In genomic region chr2:118586013-118586412, GRCm38 (mm10) we compare ENCODE assay signal across 19 mouse cellular contexts. TPM values are rescaled to one million over a fixed set of nuclear protein-coding genes. Genes with fewer than 3 reads are reported as not detected.
A peak's percentile ranks its signal among the peaks of the same experiment; 100 is the strongest.
DNase-seq lines count a peak whose midpoint lies in the region; ATAC-seq and TF ChIP-seq lines count a peak whose summit lies in the region.
"Had no signal": no experiment of that assay in that cellular context is flagged by ENCODE, and none has a peak within 500 bp of the region (broad histone marks: within the 10 kb centered on the region; RNA-seq: fewer than 3 reads in every experiment).

No protein-coding gene starts in this region.

- H3K27me3 ChIP-seq in kidney, embryonic 16.5 days (ENCODE audit: insufficient read depth, low read length), result no peaks in the 10 kb centered on the region
- no peaks in the 10 kb centered on the region for H3K27me3 ChIP-seq in kidney, adult 2 months (replicated peaks; ENCODE audit: control insufficient read depth, insufficient read depth, low read length)
- no peaks in the 10 kb centered on the region for H3K27me3 ChIP-seq in intestine, embryonic 15.5 days (replicated peaks)
- H3K27me3 ChIP-seq in lung, embryonic 16.5 days (ENCODE audit: control insufficient read depth, insufficient read depth, low read depth, low read length), result no peaks in the 10 kb centered on the region
- H3K27me3 ChIP-seq in stomach, embryonic 15.5 days (replicated peaks), result no peaks in the 10 kb centered on the region
- no peaks in the 10 kb centered on the region for H3K27me3 ChIP-seq in midbrain, embryonic 11.5 days (ENCODE audit: control insufficient read depth, insufficient read depth, low read length)
- H3K27me3 ChIP-seq: embryonic facial prominence, embryonic 15.5 days; heart, embryonic 15.5 days; midbrain, embryonic 13.5 days had no signal

- no peak for DNase-seq in kidney, adult 2 months
- DNase-seq in spleen, postnatal 4 days (ENCODE audit: low spot score in 2 of 2), result no peak
- no peak for DNase-seq in midbrain, embryonic 11.5 days (ENCODE audit: low spot score, missing footprints)
- DNase-seq: adrenal gland, postnatal 36 days; cerebellum, adult 8-10 months; gastrocnemius, adult 2 months; right cerebral cortex, adult 18-20 months; thymus, postnatal 25 days had no signal

- H3K4me2 ChIP-seq in kidney, embryonic 16.5 days (replicated peaks; ENCODE audit: low read depth, low read length), result no peak overlapping the region
- no peak overlapping the region; the same call in 1 of the 2 replicates for H3K4me2 ChIP-seq in intestine, embryonic 15.5 days (replicated peaks)
- H3K4me2 ChIP-seq in lung, embryonic 16.5 days (ENCODE audit: low read depth, low read length), result 0 out of 2 replicates have a peak overlapping the region, but pooled peaks have one; percentile 11
- H3K4me2 ChIP-seq in stomach, embryonic 15.5 days, result no peak overlapping the region
- no peak overlapping the region for H3K4me2 ChIP-seq in midbrain, embryonic 11.5 days
- H3K4me2 ChIP-seq: embryonic facial prominence, embryonic 15.5 days; heart, embryonic 15.5 days; liver, embryonic 11.5 days; midbrain, embryonic 13.5 days had no signal

- no peak for TF ChIP-seq CTCF in kidney, adult 2 months (conservative IDR thresholded peaks at IDR 0.05; ENCODE audit: insufficient read depth, insufficient read length, low read depth, low read length)

- H3K9ac ChIP-seq in kidney, embryonic 16.5 days (replicated peaks; ENCODE audit: low read length), result no peak overlapping the region
- no peak overlapping the region for H3K9ac ChIP-seq in intestine, embryonic 15.5 days
- H3K9ac ChIP-seq in lung, embryonic 16.5 days (ENCODE audit: low read length), result no peak overlapping the region
- H3K9ac ChIP-seq in stomach, embryonic 15.5 days, result no peak overlapping the region
- no peak overlapping the region for H3K9ac ChIP-seq in midbrain, embryonic 11.5 days (ENCODE audit: low read length)
- H3K9ac ChIP-seq: embryonic facial prominence, embryonic 15.5 days; heart, embryonic 15.5 days; midbrain, embryonic 13.5 days had no signal

- no peaks in the 10 kb centered on the region for H3K36me3 ChIP-seq in kidney, embryonic 16.5 days (ENCODE audit: insufficient read depth, low read length)
- H3K36me3 ChIP-seq in kidney, adult 2 months (ENCODE audit: control insufficient read depth, insufficient read depth, low read length), result no peaks in the 10 kb centered on the region
- no peaks in the 10 kb centered on the region for H3K36me3 ChIP-seq in intestine, embryonic 15.5 days
- H3K36me3 ChIP-seq in lung, embryonic 16.5 days (ENCODE audit: control insufficient read depth, insufficient read depth, low read length), result no peaks in the 10 kb centered on the region
- H3K36me3 ChIP-seq in stomach, embryonic 15.5 days, result no peaks in the 10 kb centered on the region
- H3K36me3 ChIP-seq in midbrain, embryonic 11.5 days (ENCODE audit: control insufficient read depth, insufficient read depth, low read length), result no peaks in the 10 kb centered on the region
- H3K36me3 ChIP-seq: embryonic facial prominence, embryonic 15.5 days; forebrain, embryonic 10.5 days; heart, embryonic 15.5 days; limb, embryonic 10.5 days; midbrain, embryonic 13.5 days had no signal

- TF ChIP-seq POLR2A in kidney, adult 2 months (IDR thresholded peaks at IDR 0.05; ENCODE audit: low read depth, low read length), result no peak

- H3K4me3 ChIP-seq in kidney, embryonic 16.5 days (ENCODE audit: low read length), result no peak overlapping the region
- no peak overlapping the region for H3K4me3 ChIP-seq in kidney, adult 2 months (ENCODE audit: insufficient read depth, low read depth, low read length)
- no peak overlapping the region for H3K4me3 ChIP-seq in intestine, embryonic 15.5 days (replicated peaks)
- H3K4me3 ChIP-seq in lung, embryonic 16.5 days (ENCODE audit: low read length), result no peak overlapping the region
- H3K4me3 ChIP-seq in stomach, embryonic 15.5 days (replicated peaks), result no peak overlapping the region
- no peak overlapping the region for H3K4me3 ChIP-seq in midbrain, embryonic 11.5 days (ENCODE audit: low read depth, low read length)
- H3K4me3 ChIP-seq: embryonic facial prominence, embryonic 15.5 days; forebrain, embryonic 10.5 days; gastrocnemius, adult 2 months; heart, embryonic 15.5 days; limb, embryonic 10.5 days; midbrain, embryonic 13.5 days had no signal

- no peaks in the 10 kb centered on the region for H3K9me3 ChIP-seq in kidney, embryonic 16.5 days (ENCODE audit: low read length)
- no peaks in the 10 kb centered on the region for H3K9me3 ChIP-seq in intestine, embryonic 15.5 days
- no peaks in the 10 kb centered on the region for H3K9me3 ChIP-seq in lung, embryonic 16.5 days (ENCODE audit: control insufficient read depth, low read length)
- H3K9me3 ChIP-seq in stomach, embryonic 15.5 days, result no peaks in the 10 kb centered on the region
- H3K9me3 ChIP-seq in midbrain, embryonic 11.5 days (ENCODE audit: control insufficient read depth, low read length), result no peaks in the 10 kb centered on the region
- H3K9me3 ChIP-seq: embryonic facial prominence, embryonic 15.5 days; forebrain, embryonic 10.5 days; heart, embryonic 15.5 days; limb, embryonic 10.5 days; midbrain, embryonic 13.5 days had no signal

- ATAC-seq in kidney, embryonic 16.5 days (ENCODE audit: low FRiP score, low TSS enrichment), result 0 out of 2 replicates have a peak, but pooled peaks have one; percentile 9
- ATAC-seq in intestine, embryonic 15.5 days, result peak; percentile 80
- ATAC-seq in lung, embryonic 16.5 days (ENCODE audit: low read depth), result peak; percentile 89
- ATAC-seq in stomach, embryonic 15.5 days (ENCODE audit: insufficient read depth, low FRiP score, low read depth), result peak; percentile 72
- ATAC-seq in midbrain, embryonic 11.5 days (ENCODE audit: low FRiP score), result no peak
- ATAC-seq in activated CD4-positive, CD25-positive, alpha-beta regulatory T cell, adult 4 months, result no peak
- ATAC-seq: midbrain, embryonic 13.5 days had no signal

- H3K4me1 ChIP-seq in kidney, embryonic 16.5 days (ENCODE audit: insufficient read depth, low read length), result no peaks in the 10 kb centered on the region
- H3K4me1 ChIP-seq in kidney, adult 2 months (ENCODE audit: control insufficient read depth, insufficient read depth, low read length), result no peaks in the 10 kb centered on the region
- 0 out of 2 replicates have a peak, but pooled peaks cover 7% of the 10 kb centered on the region for H3K4me1 ChIP-seq in intestine, embryonic 15.5 days (replicated peaks)
- peaks cover 4% of the 10 kb centered on the region for H3K4me1 ChIP-seq in lung, embryonic 16.5 days (replicated peaks; ENCODE audit: control insufficient read depth, insufficient read depth, low read length)
- H3K4me1 ChIP-seq in stomach, embryonic 15.5 days, result 0 out of 2 replicates have a peak, but pooled peaks cover 4% of the 10 kb centered on the region
- H3K4me1 ChIP-seq in midbrain, embryonic 11.5 days (ENCODE audit: control insufficient read depth, insufficient read depth, low read length), result no peaks in the 10 kb centered on the region
- H3K4me1 ChIP-seq: embryonic facial prominence, embryonic 15.5 days; forebrain, embryonic 10.5 days; heart, embryonic 15.5 days; limb, embryonic 10.5 days; midbrain, embryonic 13.5 days had no signal

- WGBS in kidney, embryonic 16.5 days, result 19% methylated on average over 5 of the region's 5 CpGs
- 51% methylated on average over 5 of the region's 5 CpGs for WGBS in kidney, adult 2 months
- WGBS in intestine, embryonic 15.5 days, result 31% methylated on average over 5 of the region's 5 CpGs
- 21% methylated on average over 5 of the region's 5 CpGs for WGBS in lung, embryonic 16.5 days
- 32% methylated on average over 5 of the region's 5 CpGs for WGBS in stomach, embryonic 15.5 days
- WGBS in midbrain, embryonic 11.5 days, result 78% methylated on average over 5 of the region's 5 CpGs

- no peak overlapping the region for H3K27ac ChIP-seq in kidney, embryonic 16.5 days (ENCODE audit: low read length)
- no peak overlapping the region for H3K27ac ChIP-seq in kidney, adult 2 months (ENCODE audit: insufficient read depth, low read depth, low read length)
- no peak overlapping the region for H3K27ac ChIP-seq in intestine, embryonic 15.5 days
- peak overlapping the region; percentile 18; the same call in 1 of the 2 replicates for H3K27ac ChIP-seq in lung, embryonic 16.5 days (ENCODE audit: low read length)
- no peak overlapping the region for H3K27ac ChIP-seq in stomach, embryonic 15.5 days
- H3K27ac ChIP-seq in midbrain, embryonic 11.5 days (ENCODE audit: low read depth, low read length), result no peak overlapping the region
- H3K27ac ChIP-seq: embryonic facial prominence, embryonic 15.5 days; forebrain, embryonic 10.5 days; gastrocnemius, adult 2 months; heart, embryonic 15.5 days; limb, embryonic 10.5 days; midbrain, embryonic 13.5 days had no signal

RNA-seq across cellular contexts. Expression of gene Bub1b, which starts 12.0 kb away (rescaled TPM):
- 102 and 112 TPM in 2 replicates for polyA plus RNA-seq in kidney, embryonic 16.5 days (2015; fragmentation: Nextera tagmentation; extraction: Ambion mirVana)
- 0.68 and 0.72 TPM in 2 replicates for polyA plus RNA-seq in kidney, adult 2 months (2012; rRNA removed)
- 67.9 and 71.5 TPM in 2 replicates for polyA plus RNA-seq in intestine, embryonic 15.5 days (2015; fragmentation: Nextera tagmentation; extraction: Ambion mirVana)
- polyA plus RNA-seq in lung, embryonic 16.5 days (2015; fragmentation: Nextera tagmentation; extraction: Ambion mirVana), result 105 and 106 TPM in 2 replicates
- polyA plus RNA-seq in stomach, embryonic 15.5 days (2015; fragmentation: Nextera tagmentation; extraction: Ambion mirVana), result 66.9 and 72.0 TPM in 2 replicates
- polyA plus RNA-seq in midbrain, embryonic 11.5 days (2014; fragmentation: Nextera tagmentation; extraction: Ambion mirVana), result 115 and 122 TPM in 2 replicates
- 10 to 100 TPM; 11.4 to 18.8 TPM for polyA plus RNA-seq in activated CD4-positive, CD25-positive, alpha-beta regulatory T cell, adult 4 months (2017; shearing (Covaris generic))

RNA-seq across cellular contexts. Expression of gene Bmf, which starts 36.5 kb away (rescaled TPM):
- 7.6 and 9.9 TPM in 2 replicates for polyA plus RNA-seq in kidney, embryonic 16.5 days (2015; fragmentation: Nextera tagmentation; extraction: Ambion mirVana)
- polyA plus RNA-seq in kidney, adult 2 months (2012; rRNA removed), result 9.1 and 10.5 TPM in 2 replicates
- 2.8 and 3.0 TPM in 2 replicates for polyA plus RNA-seq in intestine, embryonic 15.5 days (2015; fragmentation: Nextera tagmentation; extraction: Ambion mirVana)
- 4.7 and 6.7 TPM in 2 replicates for polyA plus RNA-seq in lung, embryonic 16.5 days (2015; fragmentation: Nextera tagmentation; extraction: Ambion mirVana)
- 3.6 and 5.2 TPM in 2 replicates for polyA plus RNA-seq in stomach, embryonic 15.5 days (2015; fragmentation: Nextera tagmentation; extraction: Ambion mirVana)
- 1.8 and 2.8 TPM in 2 replicates for polyA plus RNA-seq in midbrain, embryonic 11.5 days (2014; fragmentation: Nextera tagmentation; extraction: Ambion mirVana)
- polyA plus RNA-seq in activated CD4-positive, CD25-positive, alpha-beta regulatory T cell, adult 4 months (2017; shearing (Covaris generic)), result under 1 TPM; 0.18 to 0.19 TPM

Comparison
In these comparisons a context has a peak if more than half of its experiments do, and no peak if none do; other contexts are left out.
1. ATAC-seq: peak in kidney, embryonic 16.5 days (single experiment), intestine, embryonic 15.5 days (single experiment), lung, embryonic 16.5 days (single experiment) and stomach, embryonic 15.5 days (single experiment); none in midbrain, embryonic 11.5 days (single experiment) and activated CD4-positive, CD25-positive, alpha-beta regulatory T cell, adult 4 months (single experiment).